Mouse (Mus musculus) olfactory bulb, adult 2 months (tissue): ENCODE data around the gene Lcn4.

ENCODE experiments used
- CTCF ChIP-seq: fragments of 200-500 bp; IDR thresholded peaks from 2 replicates; pipeline ENCODE4 v1.5.1; 2012; ENCODE audit warnings: low read depth, mild to moderate bottlenecking, low read length, moderate library complexity; ENCODE audit not compliant: insufficient read depth
- POLR2A ChIP-seq: fragments of 200-500 bp; IDR thresholded peaks from 2 replicates; pipeline ENCODE4 v1.6.1; 2012; ENCODE audit warnings: mild to moderate bottlenecking, low read depth, low read length, moderate library complexity; ENCODE audit not compliant: insufficient read depth

GRCm38 (mm10) chr2:26639838-26640830, 30.9 kb downstream of the Lcn4 start:
- TF ChIP-seq CTCF = peak; percentile 74
- TF ChIP-seq POLR2A = peak; percentile 94
